Mouse (Mus musculus) CH12.LX (cell line): ENCODE results near the gene 1700092M07Rik.

ENCODE experiments used
- CTCF ChIP-seq, 2 experiments: IDR thresholded peaks in 1 of 2; conservative IDR thresholded peaks in 1 of 2; 2 replicates each; pipeline ENCODE4 v1.5.1; 2011 to 2012; ENCODE audit warnings: low read depth in 2 of 2, low read length in 2 of 2, improper control_type of control experiment in 1 of 2, inconsistent platforms in 1 of 2, mild to moderate bottlenecking in 1 of 2, moderate library complexity in 1 of 2
- EP300 ChIP-seq: IDR thresholded peaks from 2 replicates; pipeline ENCODE4 v1.6.1; 2011; ENCODE audit warnings: low read length, improper control_type of control experiment
- MAFK ChIP-seq: IDR thresholded peaks from 2 replicates; pipeline ENCODE4 v1.6.1; 2011; ENCODE audit warnings: low read length, improper control_type of control experiment; ENCODE audit not compliant: insufficient replicate concordance
- POLR2A ChIP-seq: IDR thresholded peaks from 2 replicates; pipeline ENCODE4 v1.6.1; 2011; ENCODE audit warnings: low read depth, mild to moderate bottlenecking, improper control_type of control experiment, low read length
- RCOR1 ChIP-seq: conservative IDR thresholded peaks from 2 replicates; pipeline ENCODE4 v1.6.1; 2012; ENCODE audit warnings: low read depth, mild to moderate bottlenecking, inconsistent platforms, low read length, improper control_type of control experiment
- SIN3A ChIP-seq: IDR thresholded peaks from 2 replicates; pipeline ENCODE4 v1.6.1; 2012; ENCODE audit warnings: low read length, improper control_type of control experiment, inconsistent platforms
- SMC3 ChIP-seq: IDR thresholded peaks from 2 replicates; pipeline ENCODE4 v1.6.1; 2011; ENCODE audit warnings: low read depth, low read length, improper control_type of control experiment
- TBP ChIP-seq: conservative IDR thresholded peaks from 2 replicates; pipeline ENCODE4 v1.6.1; 2011; ENCODE audit warnings: low read depth, low read length, improper control_type of control experiment
- TCF12 ChIP-seq: IDR thresholded peaks from 2 replicates; pipeline ENCODE4 v1.6.1; 2014; ENCODE audit warnings: low read depth, mild to moderate bottlenecking, inconsistent platforms, low read length, improper control_type of control experiment
- UBTF ChIP-seq: IDR thresholded peaks from 2 replicates; pipeline ENCODE4 v1.6.1; 2012; ENCODE audit warnings: low read depth, mild to moderate bottlenecking, inconsistent platforms, low read length, improper control_type of control experiment, moderate library complexity
- ZMIZ1 ChIP-seq: IDR thresholded peaks from 2 replicates; pipeline ENCODE4 v1.6.1; 2012; ENCODE audit warnings: low read depth, mild to moderate bottlenecking, inconsistent platforms, low read length, improper control_type of control experiment

DNA sequence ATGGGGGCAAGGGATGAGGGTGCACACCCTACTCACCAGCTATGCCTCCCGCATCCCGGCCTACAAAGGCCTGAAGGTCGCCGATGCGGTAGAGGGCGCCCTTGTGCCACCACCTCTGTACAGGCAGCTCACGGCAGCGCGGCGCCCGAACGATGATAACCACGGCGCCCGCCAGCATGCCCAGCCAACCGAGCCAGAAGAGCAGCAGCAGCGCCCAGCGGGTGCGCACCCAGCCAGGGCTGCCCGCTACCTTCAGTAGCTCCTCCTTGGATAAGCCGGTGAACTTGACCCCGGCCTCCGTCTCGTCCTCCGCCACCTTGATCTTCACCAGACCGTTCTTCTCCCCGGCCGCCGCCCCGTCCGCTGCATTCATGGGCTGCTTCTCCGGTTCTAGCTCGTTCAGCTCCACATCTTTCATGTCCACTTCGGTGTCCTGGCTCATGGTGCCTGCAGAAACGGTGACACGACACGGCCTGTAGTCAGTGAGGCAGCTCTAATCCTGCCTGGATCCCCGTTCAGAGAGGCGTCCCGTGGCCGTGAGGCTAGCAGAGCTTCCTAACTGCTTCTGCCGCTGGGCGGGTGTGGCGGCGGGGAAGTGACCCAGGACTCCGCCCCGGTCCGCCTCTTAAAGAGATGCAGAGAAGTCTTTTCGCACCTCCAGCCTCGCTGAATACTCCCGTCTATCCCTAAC is 27.1 kb upstream of the 1700092M07Rik start:
- TF ChIP-seq TCF12 (peak; percentile 58), EP300 (no peak), CTCF (conservative IDR thresholded peaks at IDR 0.05 in 1 of 2, IDR thresholded peaks at IDR 0.05 in 1 of 2; ENCODE audit: low read depth in 2 of 2, low read length in 2 of 2) (peak in 1 of 2 experiments; percentile 82; a peak in 2 of 4 replicates), UBTF (0 out of 2 replicates have a peak, but pooled peaks have one; percentile 34), POLR2A (peak; percentile 98), MAFK (no peak), SMC3 (peak; percentile 14; the same call in 1 of the 2 replicates), TBP (peak; percentile 91), RCOR1 (no peak), ZMIZ1 (peak; percentile 97), SIN3A (peak; percentile 73)
